Mouse (Mus musculus) adrenal gland, adult 8-10 months (tissue): ENCODE results near the gene Usp4. TPM values are rescaled to one million over a fixed set of nuclear protein-coding genes. Genes with fewer than 3 reads are reported as not detected.
"Not testable (repeated sequence)": the region's sequence is repeated elsewhere in the genome, so short reads cannot be mapped to it uniquely, and the experiment has no call there.

ENCODE experiments used
- DNase-seq: peaks from one replicate; pipeline ENCODE4 v3.0.0; 2022
- total RNA-seq, 4 experiments: library from RNA; stranded (reverse); gene quantifications; 2 replicates each; pipeline ENCODE4 v1.2.4; 2022

The Usp4 gene
- total RNA-seq: 100 to 1,000 TPM; 124 to 152 (median 132) TPM

GRCm38 (mm10) chr9:108347540-108348289 lies at the start of gene Usp4:
TSS of gene Usp4 (plus strand) at chr9:108347853.
- peak; percentile 79 for DNase-seq

GRCm38 (mm10) chr9:108301853-108302252 lies 45.8 kb upstream of the Usp4 start:
- DNase-seq: no peak

GRCm38 (mm10) chr9:108304716-108305115 lies 42.9 kb upstream of the Usp4 start:
- DNase-seq: no peak

GRCm38 (mm10) chr9:108305170-108305569 lies 42.5 kb upstream of the Usp4 start:
- DNase-seq: peak; percentile 38

DNA sequence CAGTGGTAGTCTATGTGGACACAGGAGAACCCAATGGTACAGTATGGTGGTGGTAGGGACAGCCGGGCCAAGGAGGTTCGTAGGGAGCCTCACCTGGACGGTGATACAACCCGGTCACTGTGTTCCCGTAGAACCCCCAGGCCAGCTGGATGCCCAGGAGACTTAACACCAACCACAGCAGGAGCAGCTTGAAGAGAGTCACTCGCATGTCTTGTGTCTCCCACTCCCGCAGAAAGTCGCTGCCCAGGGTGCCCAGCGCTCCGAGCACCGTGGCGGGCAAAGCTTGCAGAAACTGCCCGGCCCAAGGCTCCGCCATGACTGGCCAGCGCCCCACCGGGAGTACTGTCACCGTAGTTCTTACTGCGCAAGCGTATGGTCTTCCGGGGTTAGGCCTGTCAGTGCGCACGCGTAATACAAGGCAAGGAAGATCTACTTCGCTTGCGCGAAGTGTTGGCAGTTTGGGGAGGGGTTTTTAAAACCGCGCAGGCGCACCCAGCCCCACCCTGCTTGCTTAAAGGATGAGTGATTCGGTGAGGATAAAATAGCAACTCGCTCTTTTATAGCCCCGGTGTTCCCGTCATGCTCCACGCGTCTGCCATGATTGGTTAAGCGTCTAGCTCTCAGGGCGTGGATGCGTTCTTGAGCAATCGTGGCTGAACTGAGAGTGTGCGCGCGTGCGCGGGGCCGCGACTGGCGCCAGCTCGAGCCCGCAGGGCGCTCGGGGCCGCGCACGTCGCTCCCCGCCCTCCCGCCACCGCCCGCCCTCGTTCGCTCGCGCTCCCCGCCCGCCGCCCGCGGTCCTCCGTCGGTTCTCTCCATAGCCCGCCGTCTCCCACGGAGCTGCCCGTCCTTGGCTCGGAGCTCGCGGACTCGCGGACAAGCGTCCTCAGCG lies 41.8 kb upstream of the Usp4 start, which contains the start of the genes Rhoa and Tcta:
Rhoa (plus strand) TSS at position 501 of the 892 bp plus-strand sequence.
Tcta (minus strand) TSS at position 532 of the 892 bp plus-strand sequence.
- peak; percentile 99 for DNase-seq

DNA sequence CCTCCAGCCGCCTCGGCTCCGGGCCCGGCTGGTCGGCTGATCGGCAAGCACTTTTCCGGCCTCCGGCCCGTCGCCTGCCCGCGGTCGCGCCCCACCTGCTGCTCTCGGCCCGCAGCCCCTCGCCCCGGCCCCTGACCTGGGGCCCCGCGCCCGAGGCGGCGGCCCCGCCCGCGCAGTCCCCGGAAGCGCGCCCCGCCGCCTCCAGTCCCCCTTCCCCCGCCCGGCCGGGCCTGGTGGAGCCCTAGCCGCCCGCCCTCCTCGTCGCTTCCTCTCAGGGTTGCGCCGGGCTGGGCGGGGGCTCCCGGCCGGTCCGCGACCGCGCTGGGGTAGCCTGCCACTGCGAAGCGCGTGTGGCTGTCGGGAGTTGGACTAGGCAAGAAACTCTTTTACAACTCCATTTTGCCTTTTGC lies 41.1 kb upstream of the Usp4 start:
- DNase-seq: peak; percentile 68

DNA sequence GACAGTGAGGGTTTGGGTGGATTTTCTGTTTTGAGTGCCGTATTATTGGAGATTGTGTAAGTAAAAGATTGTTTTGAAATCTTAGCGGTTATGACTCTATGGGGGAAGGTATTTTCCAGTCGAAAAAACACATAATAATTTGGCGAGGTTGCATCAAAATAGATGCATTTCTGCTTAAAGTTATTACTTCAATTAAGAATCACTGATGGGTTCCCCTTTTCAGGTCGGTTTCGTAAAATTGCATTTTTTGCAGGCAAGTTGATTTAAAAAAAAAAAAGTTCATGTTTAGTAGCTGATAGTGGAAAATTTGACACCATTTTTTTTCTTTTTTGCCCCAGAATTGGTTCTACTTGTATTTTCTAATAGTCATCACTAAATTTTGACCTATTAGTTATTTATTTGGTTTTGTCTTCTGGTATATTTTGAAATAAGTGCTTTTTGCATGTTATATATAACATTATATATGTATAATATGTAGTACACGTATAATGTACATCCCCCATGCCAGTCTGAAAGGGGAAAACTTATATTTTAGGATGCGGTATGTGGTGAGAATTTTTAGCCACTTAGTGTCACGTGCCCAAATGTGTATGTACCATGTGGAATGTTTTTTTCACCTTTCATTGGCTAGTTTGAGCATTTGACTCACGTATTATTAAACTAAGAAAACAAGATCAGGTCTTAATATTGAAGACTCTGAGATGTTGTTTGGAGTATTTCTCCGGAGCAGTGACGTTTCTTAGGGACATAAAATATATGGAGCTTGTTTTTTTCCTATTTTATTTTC lies 40.4 kb upstream of the Usp4 start:
- DNase-seq: no peak

DNA sequence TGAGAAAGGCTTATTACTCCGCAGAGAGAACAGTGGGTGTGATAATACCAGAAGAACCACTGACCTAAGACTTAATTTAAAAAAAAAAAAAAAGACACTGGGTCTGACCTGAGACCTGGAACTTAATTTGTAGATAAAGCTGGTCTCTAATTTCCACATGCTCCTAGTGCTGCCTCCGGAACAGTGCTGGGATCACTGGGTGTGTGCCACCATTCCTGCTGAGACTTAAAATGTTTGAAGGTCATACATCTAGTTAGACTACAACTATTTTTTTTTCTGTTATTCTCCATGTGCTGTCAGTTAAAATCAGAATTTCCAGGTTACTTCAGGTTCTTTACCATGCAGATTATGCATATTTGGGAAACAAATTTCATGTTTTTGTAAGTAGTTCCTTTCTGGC lies 39.5 kb upstream of the Usp4 start:
- no peak for DNase-seq

- no peak for DNase-seq
Measured at GRCm38 (mm10) chr9:108317572-108317971, 30.1 kb upstream of the Usp4 start.

DNA sequence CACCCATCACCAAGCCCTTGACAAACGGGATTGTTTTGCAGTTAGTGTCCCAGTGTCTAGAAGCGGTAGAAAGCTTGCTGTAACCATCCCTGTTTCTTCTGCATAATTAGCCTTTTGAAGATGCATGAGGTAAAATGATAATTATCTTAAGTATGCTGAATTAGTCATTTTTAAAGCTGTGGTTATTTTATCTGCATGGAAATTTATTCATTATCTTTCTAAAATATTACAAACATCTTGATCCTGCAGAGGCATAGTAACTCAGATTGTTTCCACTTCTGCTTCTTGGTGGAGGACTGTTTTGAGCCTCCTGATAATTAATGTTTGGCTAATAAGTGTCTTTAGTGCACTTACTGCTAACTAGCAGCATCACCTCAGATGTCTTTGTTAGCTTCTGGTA lies 29.2 kb upstream of the Usp4 start:
- no peak for DNase-seq

DNA sequence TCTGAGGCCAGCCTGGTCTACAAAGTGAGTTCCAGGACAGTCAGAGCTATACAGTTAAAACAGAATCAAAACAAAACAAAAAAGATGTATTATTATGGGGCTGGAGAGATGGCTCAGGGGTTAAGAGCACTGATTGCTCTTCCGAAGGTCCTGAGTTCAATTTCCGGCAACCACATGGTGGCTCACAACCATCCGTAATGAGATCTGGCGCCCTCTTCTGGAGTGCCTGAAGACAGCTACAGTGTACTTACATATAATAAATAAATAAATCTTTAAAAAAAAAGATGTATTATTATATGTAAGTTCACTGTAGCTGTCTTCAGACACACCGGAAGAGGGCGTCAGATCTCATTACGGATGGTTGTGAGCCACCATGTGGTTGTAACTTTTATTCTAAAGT lies 25.6 kb upstream of the Usp4 start:
- not testable (repeated sequence) for DNase-seq

- DNase-seq: no peak
Measured at GRCm38 (mm10) chr9:108324784-108325183, 22.9 kb upstream of the Usp4 start.

DNA sequence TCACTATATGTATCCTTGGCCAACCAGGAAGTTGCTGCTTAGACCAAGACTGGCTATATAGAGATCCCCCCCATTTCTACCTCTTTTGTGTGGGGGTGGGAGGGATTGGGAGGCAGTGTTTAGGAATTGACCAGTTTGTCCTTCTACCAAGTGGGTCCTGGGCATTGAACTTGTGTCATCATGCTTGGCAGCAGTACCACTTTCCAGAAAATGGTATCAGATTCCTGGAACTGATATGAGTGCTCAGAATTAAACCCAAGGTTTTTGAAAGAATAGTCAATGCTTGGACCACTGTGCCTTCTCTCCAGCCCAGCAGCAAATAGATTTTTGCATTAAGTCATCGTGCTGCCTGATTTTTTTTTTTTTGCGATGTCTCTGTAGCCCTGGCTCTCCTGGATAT lies 21.8 kb upstream of the Usp4 start:
- DNase-seq: no peak

DNA sequence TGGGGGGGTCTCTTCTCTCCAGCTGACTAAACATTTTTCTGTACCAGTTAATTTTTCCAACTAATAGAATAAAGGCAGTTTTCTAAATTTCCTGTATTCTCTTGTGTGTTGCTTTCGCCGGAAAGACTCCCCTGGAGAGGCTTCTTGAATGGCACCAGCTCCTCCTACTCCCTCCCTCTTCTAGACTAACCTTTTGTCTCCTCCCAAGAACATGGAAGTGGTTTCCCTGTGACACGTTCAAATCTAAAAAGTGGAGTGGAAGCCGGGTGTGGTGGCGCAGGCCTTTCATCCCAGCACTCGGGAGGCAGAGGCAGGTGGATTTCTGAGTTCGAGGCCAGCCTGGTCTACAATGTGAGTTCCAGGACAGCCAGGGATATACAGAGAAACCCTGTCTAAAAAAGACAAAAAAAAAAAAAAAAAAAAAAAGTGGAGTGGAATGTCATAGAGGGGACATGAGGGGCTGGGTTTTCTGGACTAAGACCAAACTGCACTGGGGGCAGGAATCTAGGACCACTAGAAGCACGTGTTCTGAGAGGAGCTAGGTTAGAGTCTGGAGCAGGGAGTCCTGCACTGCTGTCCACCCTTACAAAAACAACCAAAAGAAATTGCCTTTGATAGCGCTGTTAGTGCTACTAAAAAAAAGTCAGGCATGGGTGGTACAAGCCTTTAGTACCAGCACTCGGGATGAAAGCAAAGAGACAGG lies 9.7 kb upstream of the Usp4 start:
- no peak for DNase-seq

GRCm38 (mm10) chr9:108338551-108338885 lies 9.1 kb upstream of the Usp4 start:
- no peak for DNase-seq

GRCm38 (mm10) chr9:108338886-108339781 lies 8.5 kb upstream of the Usp4 start, which contains the start of gene Gpx1:
TSS of gene Gpx1 (plus strand) at chr9:108338903.
- peak; percentile 93 for DNase-seq

GRCm38 (mm10) chr9:108339886-108340257 lies 7.8 kb upstream of the Usp4 start:
- DNase-seq: peak; percentile 45

DNA sequence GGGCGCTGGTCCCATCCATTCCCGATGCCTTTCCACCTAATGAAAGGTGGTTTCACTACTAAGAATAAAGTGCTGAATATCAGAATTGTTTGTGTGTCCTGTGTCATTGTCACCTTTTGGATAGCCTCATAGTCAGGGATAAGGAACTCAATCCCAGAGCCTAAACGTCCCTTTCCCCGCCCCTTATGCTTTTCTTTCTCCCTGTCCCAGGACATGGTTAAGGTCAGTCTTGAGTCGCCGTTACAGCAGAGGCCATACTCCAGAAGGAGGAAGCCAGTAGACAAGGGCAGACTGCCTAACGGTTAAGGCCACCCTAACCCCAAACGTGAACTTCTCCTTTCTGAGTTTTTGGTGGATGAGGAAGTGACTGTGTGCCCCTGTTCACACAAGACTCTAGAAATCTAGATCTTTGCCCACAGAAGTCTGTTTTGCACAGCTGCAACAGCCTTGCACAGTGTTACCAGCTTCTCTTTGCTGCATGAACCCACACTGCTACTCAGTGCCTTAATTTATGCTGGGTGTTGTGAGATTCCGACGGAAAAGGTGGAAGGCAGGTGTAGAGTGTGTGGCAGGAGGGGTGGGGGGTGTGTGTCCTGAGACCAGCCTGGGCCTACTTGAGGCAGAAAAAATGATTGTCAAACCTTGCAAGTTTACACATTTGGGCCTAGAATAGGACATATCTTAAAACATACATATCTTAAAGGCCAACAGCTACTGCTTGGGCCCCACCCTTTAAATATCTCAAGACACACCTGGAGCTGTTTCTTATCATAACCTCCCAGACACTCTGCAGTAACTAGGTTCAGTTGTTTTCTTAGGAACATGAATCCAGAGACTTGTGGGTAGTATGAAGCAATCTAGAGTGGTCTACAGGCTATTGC lies 7.2 kb upstream of the Usp4 start:
- DNase-seq: peak; percentile 59

DNA sequence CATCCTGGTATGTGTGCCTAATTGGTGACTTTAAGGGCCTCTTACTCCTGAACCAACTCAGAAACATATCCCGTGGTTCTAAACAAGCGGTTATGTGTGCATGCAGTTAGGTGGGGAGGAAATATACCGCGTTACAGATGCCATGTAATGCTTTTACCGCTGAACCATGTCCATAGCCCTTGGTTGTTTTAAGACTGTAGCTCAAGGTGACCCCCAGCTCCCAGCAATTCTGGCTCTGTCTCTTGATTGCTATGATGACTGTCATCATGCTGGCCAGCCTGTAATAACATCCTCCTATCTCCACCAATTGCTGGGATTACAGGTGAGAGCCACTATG lies 6.5 kb upstream of the Usp4 start:
- DNase-seq: no peak

DNA sequence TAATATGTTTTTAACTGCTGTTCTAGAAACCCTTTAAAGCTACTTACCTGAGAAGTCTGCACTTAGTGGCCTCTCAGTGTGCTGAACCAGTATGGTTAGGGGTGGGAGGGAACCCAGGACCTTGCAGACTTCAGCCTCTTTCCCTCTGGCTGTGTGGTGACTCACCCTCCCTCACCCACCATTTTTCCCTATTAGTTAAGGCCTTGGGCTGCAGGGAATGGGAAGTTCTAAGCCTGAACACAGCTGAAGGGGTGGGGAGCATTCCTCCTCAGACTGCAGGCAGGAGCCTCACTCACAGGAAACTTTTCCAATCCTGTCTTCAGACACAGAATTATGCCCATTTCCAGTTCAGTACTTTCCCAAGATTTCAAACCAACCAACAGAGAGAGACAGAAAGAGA lies 5.9 kb upstream of the Usp4 start:
- DNase-seq: no peak
